Mouse (Mus musculus): ENCODE results near the gene Neurod6.

Neurod6 gene

DNA sequence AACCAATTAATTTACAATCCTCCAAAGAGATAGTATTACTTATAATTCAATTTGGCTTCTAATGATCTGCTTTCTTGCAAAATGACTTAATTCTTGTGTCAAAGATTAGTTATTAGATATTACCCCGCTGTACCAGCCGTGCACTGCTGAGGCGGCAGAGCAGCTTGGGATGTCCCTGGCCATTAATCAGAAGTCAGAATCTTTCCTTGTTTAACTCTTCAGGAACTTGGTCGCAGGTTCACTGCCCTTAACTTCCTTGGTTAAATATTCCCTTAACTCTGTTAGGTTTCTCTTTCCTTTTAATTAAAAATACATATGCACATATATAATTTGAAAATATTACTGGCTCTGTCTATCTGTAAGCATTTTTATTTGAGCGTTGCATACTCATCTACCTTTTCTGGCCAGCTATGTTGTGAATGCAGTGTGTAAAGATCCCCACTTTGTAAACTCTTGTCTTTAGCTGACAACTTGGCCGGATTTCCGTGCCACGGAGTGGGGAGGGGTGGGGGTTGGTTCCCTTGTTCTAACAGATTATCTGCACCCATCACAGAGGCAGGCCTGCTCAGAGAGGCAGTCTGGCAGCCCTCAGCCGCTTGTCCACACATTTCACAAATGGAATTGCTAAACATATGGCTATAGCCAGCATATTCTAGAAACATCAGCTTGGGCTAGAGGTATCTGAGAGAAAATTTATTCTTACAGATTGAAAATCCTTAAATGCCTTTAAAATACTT is 34.1 kb downstream of the Neurod6 start:
- peak; percentile 11 to 42 for DNase-seq (ENCODE audit: low spot score in 2 of 2)

DNA sequence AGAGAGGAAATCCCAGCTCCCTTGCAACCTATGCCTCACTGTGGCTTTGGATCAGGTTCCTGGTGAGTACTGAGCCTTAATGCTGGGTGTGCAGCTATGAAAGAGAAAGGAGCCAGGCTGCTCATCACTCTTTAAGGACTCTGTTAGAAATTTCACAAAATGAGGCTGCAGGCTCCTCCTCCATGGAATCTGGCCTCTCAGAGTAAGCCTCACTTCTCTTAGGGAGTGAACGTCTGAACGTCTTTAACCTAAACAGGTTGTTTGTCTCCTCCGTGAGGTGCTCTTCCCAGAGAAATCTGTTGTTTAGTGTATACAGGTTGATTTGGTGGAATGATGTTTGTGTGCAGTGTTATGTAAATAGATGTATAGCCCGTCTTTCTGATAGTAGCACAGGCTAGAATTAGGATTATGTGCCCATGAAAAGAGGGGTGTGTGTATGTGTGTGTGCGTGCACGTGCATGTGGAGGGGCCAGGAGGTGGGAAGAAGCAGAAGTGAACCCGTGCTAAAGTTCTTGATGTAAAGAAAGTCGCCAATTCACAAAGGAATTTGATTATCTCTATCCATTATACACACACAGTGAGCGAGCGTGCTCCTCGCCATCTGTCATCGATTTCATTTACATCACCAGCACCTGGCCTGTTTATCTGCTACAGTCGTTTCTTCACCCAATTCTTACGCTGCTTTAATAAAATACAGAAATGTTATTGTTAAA is 34.8 kb downstream of the Neurod6 start:
- no peak for DNase-seq (ENCODE audit: low spot score in 2 of 2)

DNA sequence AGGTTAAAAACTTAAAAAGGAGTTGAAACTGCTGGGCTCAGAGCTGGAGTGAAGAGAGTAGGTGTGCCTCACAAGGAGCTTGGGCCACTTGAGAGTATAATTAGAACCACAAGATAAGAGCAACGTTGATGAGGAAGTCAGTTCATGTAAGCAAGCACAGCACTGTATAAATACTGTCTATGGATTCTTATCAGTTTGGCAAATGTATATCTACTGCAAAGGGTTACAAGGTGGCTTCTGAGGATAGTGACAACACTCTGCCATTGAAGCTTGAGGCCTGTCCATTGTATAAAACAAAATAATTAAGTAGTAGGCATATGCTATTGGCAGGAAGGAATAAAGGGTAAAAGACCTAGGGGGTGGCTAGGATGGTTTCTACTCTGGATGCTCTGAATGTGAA is 46.4 kb downstream of the Neurod6 start:
- no peak for DNase-seq (ENCODE audit: low spot score in 2 of 2)

Measured in left cerebral cortex, adult 9 months (tissue).